Mouse (Mus musculus) C2C12 (cell line): ENCODE results near the gene Pkp4.

Experiments
- CEBPB ChIP-seq: IDR thresholded peaks from one replicate; pipeline ENCODE4 v1.6.1; 2011; ENCODE audit warnings: low read depth, mild to moderate bottlenecking, control low read depth, moderate library complexity
- CTCF ChIP-seq: IDR thresholded peaks from one replicate; pipeline ENCODE4 v1.5.1; 2011; ENCODE audit not compliant: control insufficient read depth, insufficient read depth, insufficient read length
- FOSL1 ChIP-seq: IDR thresholded peaks from one replicate; pipeline ENCODE4 v1.8.0; 2011; ENCODE audit warnings: mild to moderate bottlenecking, low read length; ENCODE audit not compliant: poor library complexity, insufficient read depth, severe bottlenecking
- MAX ChIP-seq: IDR thresholded peaks from one replicate; pipeline ENCODE4 v1.6.1; 2011; ENCODE audit warnings: mild to moderate bottlenecking, control low read depth
- MYOD1 ChIP-seq: IDR thresholded peaks from one replicate; pipeline ENCODE4 v1.6.1; 2011; ENCODE audit warnings: low read depth; ENCODE audit not compliant: control insufficient read depth, insufficient read length
- MYOG ChIP-seq: IDR thresholded peaks from one replicate; pipeline ENCODE4 v1.6.1; 2011; ENCODE audit not compliant: control insufficient read depth, insufficient read length; ENCODE audit errors: extremely low read depth
- USF1 ChIP-seq: IDR thresholded peaks from one replicate; pipeline ENCODE4 v1.6.1; 2011; ENCODE audit warnings: low read depth, mild to moderate bottlenecking, control low read depth, moderate library complexity

DNA sequence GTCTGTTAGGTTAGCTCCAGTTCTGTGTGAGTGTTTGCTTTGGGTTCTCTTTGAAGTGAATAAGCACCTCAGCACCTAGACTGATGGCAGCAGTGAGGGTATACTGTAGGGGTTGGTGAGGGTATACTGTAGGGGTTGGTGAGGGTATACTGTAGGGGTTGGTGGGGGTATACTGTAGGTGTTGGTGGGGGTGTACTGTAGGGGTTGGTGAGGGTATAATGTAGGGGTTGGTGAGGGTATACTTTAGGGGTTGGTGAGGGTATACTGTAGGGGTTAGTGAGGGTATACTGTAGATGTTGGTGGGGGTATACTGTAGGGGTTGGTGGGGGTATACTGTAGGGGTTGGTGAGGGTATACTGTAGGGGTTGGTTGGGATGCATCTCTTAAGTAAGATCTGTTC lies 92.2 kb downstream of the Pkp4 start:
- TF ChIP-seq CTCF (no peak), USF1 (no peak), MYOG (no peak), MAX (no peak), CEBPB (no peak), MYOD1 (no peak), FOSL1 (no peak)
